Mouse (Mus musculus) heart, embryonic 13.5 days (tissue): ENCODE measurements around the gene F2rl1. TPM values are rescaled to one million over a fixed set of nuclear protein-coding genes. Genes with fewer than 3 reads are reported as not detected.

Experiments used
- ATAC-seq: fragments of 200-750 bp; cut with Nextera tagmentation; 2 replicates; pipeline ENCODE4 v1.8.0; 2017; ENCODE audit warnings: moderate TSS enrichment; ENCODE audit not compliant: insufficient number of reproducible peaks, low FRiP score, low TSS enrichment; ENCODE audit errors: extremely low read depth
- H3K27ac ChIP-seq: fragments of 300-500 bp; sonication (generic); replicated peaks from 2 replicates; pipeline ENCODE4 v1.5.1; 2015; ENCODE audit warnings: moderate library complexity, mild to moderate bottlenecking, inconsistent platforms
- H3K27me3 ChIP-seq: fragments of 300-500 bp; sonication (generic); replicated peaks from 2 replicates; pipeline ENCODE4 v1.6.1; 2015; ENCODE audit warnings: mild to moderate bottlenecking, inconsistent platforms
- H3K36me3 ChIP-seq: fragments of 300-500 bp; sonication (generic); 2 replicates; pipeline ENCODE4 v1.6.1; 2015; ENCODE audit warnings: mild to moderate bottlenecking, inconsistent platforms
- H3K4me1 ChIP-seq: fragments of 300-500 bp; sonication (generic); 2 replicates; pipeline ENCODE4 v1.6.1; 2015; ENCODE audit warnings: inconsistent platforms
- H3K4me2 ChIP-seq: fragments of 300-500 bp; sonication (generic); 2 replicates; pipeline ENCODE4 v1.6.1; 2015; ENCODE audit warnings: inconsistent platforms, mild to moderate bottlenecking, moderate library complexity
- H3K4me3 ChIP-seq: fragments of 300-500 bp; sonication (generic); 2 replicates; pipeline ENCODE4 v1.5.1; 2015; ENCODE audit warnings: moderate library complexity, mild to moderate bottlenecking, inconsistent platforms
- H3K9ac ChIP-seq: fragments of 300-500 bp; sonication (generic); 2 replicates; pipeline ENCODE4 v1.6.1; 2015; ENCODE audit warnings: inconsistent platforms, mild to moderate bottlenecking, moderate library complexity
- H3K9me3 ChIP-seq: fragments of 300-500 bp; sonication (generic); 2 replicates; pipeline ENCODE4 v1.6.1; 2016; ENCODE audit warnings: inconsistent platforms
- WGBS: fragments of 180-500 bp; shearing (Covaris S2); methylation state at CpG from one replicate; pipeline ENCODE4 v1.1.7; 2015; ENCODE audit warnings: mixed read lengths; 5-methylcytosine and 5-hydroxymethylcytosine counted together
- polyA plus RNA-seq: library from polyadenylated mRNA; unstranded; fragments of >200 nt; fragmentation: Nextera tagmentation; extraction: Ambion mirVana; gene quantifications from 2 replicates; pipeline ENCODE4 v1.2.1, GENCODE M21; 2015

Gene F2rl1
- polyA plus RNA-seq = 0.27 and 0.59 TPM in 2 replicates

DNA sequence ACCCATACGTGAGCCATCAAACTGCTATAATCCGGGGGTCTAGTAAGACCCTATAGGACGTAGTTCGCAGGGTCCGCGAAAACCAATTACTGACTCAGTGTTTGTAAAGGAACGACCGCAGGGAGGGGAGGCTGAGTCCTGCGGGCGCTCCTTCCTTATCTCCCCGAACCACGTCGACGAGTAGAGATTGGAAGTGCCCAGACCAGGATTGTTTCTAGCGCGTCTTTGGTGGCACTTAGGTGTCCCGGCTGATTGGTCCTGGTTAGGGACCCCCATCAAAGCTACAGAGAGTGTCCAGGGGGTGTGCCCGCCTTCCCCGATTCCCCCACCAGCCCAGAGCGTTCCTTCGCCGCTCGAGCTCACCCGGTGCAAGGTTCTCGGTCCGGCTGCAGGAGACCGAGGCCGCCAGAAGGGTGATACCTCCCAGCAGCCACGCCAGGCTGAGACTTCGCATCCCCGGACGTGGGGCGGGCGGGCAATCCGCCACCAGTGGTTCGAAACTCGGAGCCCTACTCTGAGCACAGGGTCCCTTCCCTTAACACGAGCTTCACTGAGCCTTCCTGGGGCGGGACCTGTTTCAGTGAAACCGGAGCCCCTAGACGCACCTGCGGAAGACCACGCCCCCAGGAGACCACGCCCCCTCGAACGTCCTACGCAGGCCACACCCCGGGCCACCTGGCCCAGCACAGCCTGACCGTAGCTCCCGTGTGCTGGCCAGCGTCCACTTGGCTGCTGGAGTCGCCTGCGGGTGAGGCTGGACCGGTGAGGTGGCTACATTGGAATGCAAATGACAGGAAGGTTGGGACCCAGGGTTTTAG is at the start of gene F2rl1:
Gene F2rl1 (minus strand): TSS at position 554 of the 818 bp plus-strand sequence.
- H3K9me3 ChIP-seq = no peaks in the 10 kb centered on the region
- peak within 1 kb of the TSS; percentile 77 for H3K9ac ChIP-seq
- under 1% methylated on average over 54 of the region's 54 CpGs for WGBS
- H3K4me3 ChIP-seq = peak within 1 kb of the TSS; percentile 60
- peak within 1 kb of the TSS; percentile 98 for H3K4me2 ChIP-seq
- H3K27me3 ChIP-seq = peaks cover 58% of the 10 kb centered on the region
- H3K36me3 ChIP-seq = no peaks in the 10 kb centered on the region
- peaks cover 18% of the 10 kb centered on the region for H3K4me1 ChIP-seq
- H3K27ac ChIP-seq = no peak within 1 kb of the TSS
- ATAC-seq = peak; percentile 35; the same call in 1 of the 2 replicates

- 92% methylated on average over 4 of the region's 4 CpGs for WGBS
- no peak overlapping the region for H3K27ac ChIP-seq
- ATAC-seq = no peak
- H3K36me3 ChIP-seq = no peaks in the 10 kb centered on the region
- H3K4me3 ChIP-seq = no peak overlapping the region
- H3K4me1 ChIP-seq = no peaks in the 10 kb centered on the region
- no peaks in the 10 kb centered on the region for H3K27me3 ChIP-seq
- H3K4me2 ChIP-seq = no peak overlapping the region
- peaks cover 7% of the 10 kb centered on the region; the same call in 1 of the 2 replicates for H3K9me3 ChIP-seq
- H3K9ac ChIP-seq = no peak overlapping the region
Observed at GRCm38 (mm10) chr13:95570877-95571276, 45.9 kb upstream of the F2rl1 start.

DNA sequence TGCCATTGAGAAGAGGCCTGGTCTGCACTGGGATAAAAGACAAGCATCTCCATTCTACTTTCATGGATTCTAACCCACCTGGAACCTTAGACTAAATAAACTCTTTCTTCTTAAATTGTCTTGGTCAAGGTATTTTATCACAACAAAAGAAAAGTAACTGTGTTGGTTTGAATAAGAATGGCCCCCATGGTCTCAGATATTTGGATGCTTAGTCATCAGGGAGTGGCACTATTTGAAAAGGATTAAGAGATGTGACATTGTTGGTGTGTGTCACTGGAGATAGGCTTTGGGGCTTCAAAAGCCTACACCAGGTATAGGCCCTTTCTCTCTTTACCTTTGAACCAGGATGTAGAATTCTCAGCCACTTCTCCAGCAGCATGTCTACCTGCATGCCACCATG is 44.3 kb upstream of the F2rl1 start:
- Histone ChIP-seq H3K4me1 (no peaks in the 10 kb centered on the region), H3K4me2 (no peak overlapping the region), H3K9ac (no peak overlapping the region), H3K4me3 (no peak overlapping the region), H3K9me3 (peaks cover 7% of the 10 kb centered on the region; the same call in 1 of the 2 replicates), H3K27me3 (no peaks in the 10 kb centered on the region), H3K27ac (no peak overlapping the region), H3K36me3 (no peaks in the 10 kb centered on the region)
- no peak for ATAC-seq

GRCm38 (mm10) chr13:95568336-95568735 is 43.3 kb upstream of the F2rl1 start:
- WGBS = 98% methylated on average over 3 of the region's 3 CpGs
- ATAC-seq = no peak
- H3K4me2 ChIP-seq = no peak overlapping the region
- H3K9me3 ChIP-seq = peaks cover 7% of the 10 kb centered on the region; the same call in 1 of the 2 replicates
- H3K4me1 ChIP-seq = no peaks in the 10 kb centered on the region
- H3K36me3 ChIP-seq = no peaks in the 10 kb centered on the region
- H3K27ac ChIP-seq = no peak overlapping the region
- H3K4me3 ChIP-seq = no peak overlapping the region
- H3K9ac ChIP-seq = no peak overlapping the region
- H3K27me3 ChIP-seq = no peaks in the 10 kb centered on the region

GRCm38 (mm10) chr13:95566841-95567551 is 42.0 kb upstream of the F2rl1 start:
- Histone ChIP-seq H3K36me3 (no peaks in the 10 kb centered on the region), H3K27me3 (no peaks in the 10 kb centered on the region), H3K4me3 (no peak overlapping the region), H3K4me2 (no peak overlapping the region), H3K9me3 (peaks cover 7% of the 10 kb centered on the region; the same call in 1 of the 2 replicates), H3K27ac (no peak overlapping the region), H3K4me1 (peaks cover 8% of the 10 kb centered on the region), H3K9ac (no peak overlapping the region)
- no peak for ATAC-seq
- 86% methylated on average over 15 of the region's 15 CpGs for WGBS

GRCm38 (mm10) chr13:95563693-95564092 is 38.7 kb upstream of the F2rl1 start:
- no peak overlapping the region for H3K4me2 ChIP-seq
- H3K27me3 ChIP-seq = no peaks in the 10 kb centered on the region
- under 1% methylated on average over 3 of the region's 3 CpGs for WGBS
- H3K36me3 ChIP-seq = no peaks in the 10 kb centered on the region
- ATAC-seq = peak; percentile 70; the same call in 1 of the 2 replicates
- no peak overlapping the region for H3K9ac ChIP-seq
- peaks cover 8% of the 10 kb centered on the region for H3K4me1 ChIP-seq
- H3K9me3 ChIP-seq = no peaks in the 10 kb centered on the region; the same call in 1 of the 2 replicates
- H3K4me3 ChIP-seq = no peak overlapping the region
- H3K27ac ChIP-seq = no peak overlapping the region; the same call in 1 of the 2 replicates

DNA sequence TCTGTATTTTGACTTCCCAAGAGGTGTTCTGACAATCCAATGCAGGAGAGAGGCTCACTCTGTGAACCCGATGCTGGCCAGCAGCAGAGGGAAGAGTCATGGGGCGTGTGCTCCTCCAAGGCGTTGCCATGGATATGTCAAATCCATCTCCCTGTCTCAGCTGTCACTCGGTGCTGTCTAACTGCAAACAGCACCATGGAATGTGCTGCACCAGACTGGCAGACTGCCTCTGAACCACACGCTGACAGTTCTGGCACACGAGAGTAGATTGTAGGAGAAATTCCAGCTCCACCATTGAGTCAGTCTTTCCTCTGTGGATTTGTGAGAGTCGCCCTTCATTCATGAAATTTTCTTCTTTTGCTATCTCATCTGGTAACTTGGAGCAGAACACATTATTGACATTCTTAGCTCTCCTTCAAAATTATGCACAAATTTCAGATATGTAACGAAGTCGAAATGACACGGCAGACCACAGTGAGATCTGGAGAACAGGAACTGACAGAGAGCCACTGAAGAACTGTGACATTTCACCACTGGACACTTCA is 38.1 kb upstream of the F2rl1 start:
- Histone ChIP-seq H3K9ac (no peak overlapping the region), H3K27ac (peak overlapping the region; percentile 36; the same call in 1 of the 2 replicates), H3K36me3 (no peaks in the 10 kb centered on the region), H3K4me2 (no peak overlapping the region), H3K4me3 (no peak overlapping the region), H3K27me3 (no peaks in the 10 kb centered on the region), H3K4me1 (peaks cover 8% of the 10 kb centered on the region), H3K9me3 (no peaks in the 10 kb centered on the region; the same call in 1 of the 2 replicates)
- ATAC-seq = no peak
- WGBS = 29% methylated on average over 10 of the region's 10 CpGs

GRCm38 (mm10) chr13:95557326-95557725 is 32.3 kb upstream of the F2rl1 start:
- no peak for ATAC-seq
- no peak overlapping the region for H3K4me2 ChIP-seq
- no peak overlapping the region for H3K4me3 ChIP-seq
- no peak overlapping the region for H3K27ac ChIP-seq
- no peaks in the 10 kb centered on the region for H3K27me3 ChIP-seq
- H3K9me3 ChIP-seq = peaks cover 3% of the 10 kb centered on the region; the same call in 1 of the 2 replicates
- 45% methylated on average over 7 of the region's 7 CpGs for WGBS
- no peaks in the 10 kb centered on the region for H3K36me3 ChIP-seq
- H3K9ac ChIP-seq = no peak overlapping the region
- H3K4me1 ChIP-seq = no peaks in the 10 kb centered on the region

DNA sequence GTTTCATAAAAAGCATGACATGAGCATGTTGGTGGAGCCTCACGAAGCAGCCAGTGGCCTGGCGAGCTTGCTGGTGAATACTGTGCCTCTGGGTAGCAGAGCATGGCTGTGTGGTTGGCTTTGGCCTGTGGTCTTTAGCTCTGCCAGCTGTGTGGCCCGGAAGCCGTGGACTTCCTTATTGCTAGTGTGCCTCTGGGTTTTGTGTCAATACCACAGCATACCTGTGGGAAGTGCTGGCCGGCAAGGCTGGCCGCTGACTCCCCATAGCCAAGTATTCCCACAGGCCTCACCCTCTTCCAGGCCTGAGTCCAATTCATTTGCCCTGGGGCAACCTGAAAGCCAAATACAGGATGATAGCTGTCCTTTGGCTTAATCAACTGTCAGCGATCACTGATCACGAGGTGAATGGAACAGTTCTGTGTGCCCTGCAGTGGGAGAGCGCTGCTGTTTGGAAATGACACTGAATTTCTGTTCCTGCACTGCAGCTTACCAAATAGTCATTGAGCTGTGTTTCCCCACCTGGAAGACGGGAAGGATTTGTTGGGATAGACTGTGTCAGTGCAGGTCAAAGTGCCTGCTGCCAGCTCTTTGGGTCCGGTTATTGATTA is 29.0 kb upstream of the F2rl1 start:
- H3K4me1 ChIP-seq = 0 out of 2 replicates have a peak, but pooled peaks cover 7% of the 10 kb centered on the region
- no peak for ATAC-seq

DNA sequence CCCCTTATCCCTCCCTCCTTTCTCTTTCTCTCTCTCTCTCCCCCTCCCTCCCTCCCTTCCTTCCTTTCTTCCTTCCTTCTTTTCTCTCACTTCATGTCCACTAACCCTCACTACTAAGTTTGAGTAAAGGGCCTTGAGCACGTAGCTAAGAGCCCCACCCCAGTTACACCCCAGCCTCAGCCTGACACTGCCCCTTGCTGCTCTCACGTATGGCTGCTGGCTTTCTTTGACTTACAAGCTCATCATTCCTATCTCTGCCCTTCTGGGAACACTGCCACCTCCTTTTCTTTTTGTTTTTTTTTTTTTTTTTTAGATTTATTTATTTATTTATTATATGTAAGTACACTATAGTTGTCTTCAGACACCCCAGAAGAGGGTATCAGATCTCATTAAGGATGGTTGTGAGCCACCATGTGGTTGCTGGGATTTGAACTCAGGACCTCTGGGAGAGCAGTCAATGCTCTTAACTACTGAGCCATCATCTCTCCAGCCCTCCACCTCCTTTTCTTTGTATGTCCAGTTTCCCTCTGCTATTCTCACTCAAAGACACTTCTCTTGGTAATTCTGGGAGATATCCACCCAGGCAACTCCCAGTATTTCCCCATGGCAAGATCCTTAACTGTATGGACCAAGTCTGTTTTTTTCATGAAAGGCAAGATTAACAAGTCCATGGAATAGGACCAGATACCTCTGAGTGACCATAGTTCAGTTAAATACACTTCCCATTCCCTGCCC is 25.8 kb upstream of the F2rl1 start:
- WGBS = 69% methylated on average over 2 of the region's 2 CpGs
- H3K4me3 ChIP-seq = no peak overlapping the region

More for the DNA sequence above, 29.0 kb upstream of the F2rl1 start:
- Histone ChIP-seq H3K4me3 (no peak overlapping the region), H3K36me3 (no peaks in the 10 kb centered on the region), H3K9me3 (0 out of 2 replicates have a peak, but pooled peaks cover 3% of the 10 kb centered on the region), H3K27me3 (no peaks in the 10 kb centered on the region), H3K4me2 (no peak overlapping the region), H3K9ac (no peak overlapping the region), H3K27ac (no peak overlapping the region)
- WGBS = 76% methylated on average over 11 of the region's 11 CpGs

More for the DNA sequence above, 25.8 kb upstream of the F2rl1 start:
- H3K9me3 ChIP-seq = no peaks in the 10 kb centered on the region
- no peak overlapping the region for H3K27ac ChIP-seq
- ATAC-seq = no peak
- H3K27me3 ChIP-seq = no peaks in the 10 kb centered on the region
- H3K4me2 ChIP-seq = no peak overlapping the region
- H3K4me1 ChIP-seq = peaks cover 29% of the 10 kb centered on the region
- H3K36me3 ChIP-seq = no peaks in the 10 kb centered on the region
- H3K9ac ChIP-seq = no peak overlapping the region
